Mouse (Mus musculus) forebrain, embryonic 11.5 days (tissue): ENCODE results near the gene Gm10799. TPM values are rescaled to one million over a fixed set of nuclear protein-coding genes. Genes with fewer than 3 reads are reported as not detected.
"Not testable (repeated sequence)": the region's sequence is repeated elsewhere in the genome, so short reads cannot be mapped to it uniquely, and the experiment has no call there.

Experiments used
- ATAC-seq: fragments of 200-750 bp; cut with Nextera tagmentation; replicated peaks from 2 replicates; pipeline ENCODE4 v1.8.0; 2017; ENCODE audit warnings: moderate TSS enrichment; ENCODE audit not compliant: low FRiP score
- DNase-seq: peaks from one replicate; pipeline ENCODE4 v3.0.0-alpha.2; 2017; ENCODE audit warnings: low spot score
- H3K27ac ChIP-seq: fragments of 300-500 bp; sonication (generic); 2 replicates; pipeline ENCODE4 v1.5.1; 2014; ENCODE audit warnings: low read depth, low read length
- H3K27me3 ChIP-seq: fragments of 300-500 bp; sonication (generic); 2 replicates; pipeline ENCODE4 v1.6.1; 2014; ENCODE audit warnings: mild to moderate bottlenecking, low read length, mixed read lengths; ENCODE audit not compliant: control insufficient read depth, insufficient read depth
- H3K36me3 ChIP-seq: fragments of 300-500 bp; sonication (generic); 2 replicates; pipeline ENCODE4 v1.6.1; 2014; ENCODE audit warnings: mild to moderate bottlenecking, low read length, moderate library complexity, mixed read lengths; ENCODE audit not compliant: control insufficient read depth, insufficient read depth
- H3K4me1 ChIP-seq: fragments of 300-500 bp; sonication (generic); replicated peaks from 2 replicates; pipeline ENCODE4 v1.6.1; 2014; ENCODE audit warnings: low read length, mixed read lengths; ENCODE audit not compliant: control insufficient read depth, insufficient read depth
- H3K4me2 ChIP-seq: fragments of 300-500 bp; sonication (generic); 2 replicates; pipeline ENCODE4 v1.6.1; 2014; ENCODE audit warnings: low read depth, mild to moderate bottlenecking, low read length, moderate library complexity, mixed read lengths; ENCODE audit not compliant: severe bottlenecking
- H3K4me3 ChIP-seq: fragments of 300-500 bp; sonication (generic); 2 replicates; pipeline ENCODE4 v1.5.1; 2014; ENCODE audit warnings: low read depth, low read length
- H3K9ac ChIP-seq: fragments of 300-500 bp; sonication (generic); 2 replicates; pipeline ENCODE4 v1.6.1; 2014; ENCODE audit warnings: low read length
- H3K9me3 ChIP-seq: fragments of 300-500 bp; sonication (generic); 2 replicates; pipeline ENCODE4 v1.6.1; 2016; ENCODE audit warnings: low read length, mixed read lengths; ENCODE audit not compliant: control insufficient read depth
- WGBS: fragments of 180-500 bp; shearing (Covaris S2); extraction: QIAGEN DNeasy Blood & Tissue Kit; methylation state at CpG from one replicate; pipeline ENCODE4 v1.1.7; 2014; 5-methylcytosine and 5-hydroxymethylcytosine counted together
- polyA plus RNA-seq: library from polyadenylated mRNA; unstranded; fragments of >200 nt; fragmentation: Nextera tagmentation; extraction: Ambion mirVana; gene quantifications from 2 replicates; pipeline ENCODE4 v1.2.1, GENCODE M21; 2014

Gene Gm10799
- polyA plus RNA-seq, 1 experiment from 2014 or later = not detected

DNA sequence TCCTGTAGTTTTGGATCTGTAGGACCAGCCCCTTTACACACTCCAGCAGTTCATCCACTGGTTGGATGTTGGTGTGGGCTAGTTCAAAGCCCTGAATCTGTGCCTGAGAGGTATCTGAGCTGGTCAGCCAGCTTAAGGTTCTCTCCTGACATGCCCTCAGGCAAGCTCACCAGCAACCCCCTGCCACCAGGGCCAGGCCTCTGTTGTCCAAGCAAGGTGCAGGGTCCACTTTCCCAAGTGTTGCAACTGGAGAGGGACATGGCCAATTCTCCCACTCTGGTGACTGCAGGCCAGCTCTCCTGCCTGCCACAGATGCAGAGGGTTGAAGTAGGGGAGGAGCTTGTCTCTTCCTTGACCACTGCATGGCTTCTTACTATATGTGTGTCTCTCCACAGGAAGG, 15.7 kb upstream of the Gm10799 start:
- H3K27me3 ChIP-seq, H3K4me1 ChIP-seq, ATAC-seq, H3K4me2 ChIP-seq, H3K27ac ChIP-seq, H3K9me3 ChIP-seq, H3K9ac ChIP-seq, H3K36me3 ChIP-seq, H3K4me3 ChIP-seq, DNase-seq: not testable (repeated sequence)

GRCm38 (mm10) chr2:104082474-104082873, 14.1 kb upstream of the Gm10799 start:
- Histone ChIP-seq H3K9me3 (no peaks in the 10 kb centered on the region), H3K27ac (no peak overlapping the region), H3K4me2 (no peak overlapping the region), H3K36me3 (no peaks in the 10 kb centered on the region), H3K4me3 (no peak overlapping the region), H3K9ac (no peak overlapping the region), H3K27me3 (no peaks in the 10 kb centered on the region), H3K4me1 (no peaks in the 10 kb centered on the region)
- no peak for DNase-seq
- ATAC-seq = no peak

DNA sequence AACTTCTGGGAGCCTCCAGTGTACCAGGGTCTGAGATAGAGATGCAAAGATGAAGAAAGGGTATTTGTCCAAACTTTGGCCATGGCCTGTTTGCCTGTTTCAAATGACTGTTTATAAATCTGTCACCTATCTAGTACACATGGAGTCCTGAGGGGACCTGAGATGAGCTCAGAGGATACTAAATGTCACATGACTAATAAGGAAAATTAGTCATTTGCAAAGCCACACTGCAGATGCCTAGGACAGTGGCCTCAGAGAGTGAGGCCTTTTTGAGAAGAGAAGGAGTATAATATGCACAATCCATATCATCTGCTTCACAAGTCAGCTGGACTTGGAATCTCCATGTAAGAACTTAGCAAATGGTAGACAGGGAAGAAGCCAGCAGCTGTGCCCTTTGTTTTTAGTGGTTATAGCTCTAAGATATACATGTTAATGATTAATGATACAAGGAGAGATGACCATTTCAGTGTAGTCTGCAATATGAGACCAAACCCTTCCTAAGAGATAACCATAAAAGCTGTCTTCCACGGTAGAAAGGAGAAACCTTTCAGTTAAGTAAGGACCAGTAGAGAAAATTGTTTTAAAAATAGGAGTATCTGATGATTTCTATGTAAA, 13.2 kb upstream of the Gm10799 start:
- not testable (repeated sequence) for H3K9ac ChIP-seq, H3K36me3 ChIP-seq, ATAC-seq, H3K9me3 ChIP-seq, H3K4me3 ChIP-seq, DNase-seq, H3K4me1 ChIP-seq, H3K4me2 ChIP-seq, H3K27ac ChIP-seq, H3K27me3 ChIP-seq
- no CpG with 5 or more reads among the region's 1 CpGs for WGBS

- H3K4me3 ChIP-seq, H3K36me3 ChIP-seq, H3K4me2 ChIP-seq, H3K4me1 ChIP-seq, DNase-seq, ATAC-seq, H3K27me3 ChIP-seq, H3K27ac ChIP-seq, H3K9ac ChIP-seq, H3K9me3 ChIP-seq: not testable (repeated sequence)
- 80% methylated on average over 5 of the region's 5 CpGs for WGBS
These were observed 9.9 kb upstream of the Gm10799 start for GRCm38 (mm10) chr2:104078285-104078684.

DNA sequence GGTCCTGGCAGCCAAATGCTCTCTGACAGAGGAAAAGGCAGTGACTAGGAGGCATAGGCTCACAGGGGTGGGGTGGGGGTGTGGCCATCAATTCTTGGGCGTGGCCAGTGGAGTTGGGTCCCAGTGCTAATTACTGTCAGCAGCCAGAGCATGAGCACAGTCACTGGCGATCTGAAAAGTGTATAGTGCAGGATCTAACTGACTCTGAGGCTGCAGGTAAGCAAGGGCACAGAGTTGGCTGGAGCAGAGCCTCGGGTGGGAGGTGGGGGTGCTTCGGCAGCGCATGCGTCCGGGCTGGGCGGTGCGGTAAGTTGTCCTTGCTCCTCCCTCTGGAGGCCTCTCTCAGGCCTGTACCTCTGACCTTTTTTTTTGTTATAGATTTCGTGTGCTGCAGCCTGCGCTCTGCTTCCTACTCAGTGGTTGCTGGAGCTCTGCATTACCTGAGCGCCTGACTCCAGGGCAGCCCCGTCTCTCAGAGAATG, 1.4 kb upstream of the Gm10799 start, which contains the start of gene Cd59b:
TSS of gene Cd59b (plus strand) at position 146 of the 482 bp plus-strand sequence.
- Histone ChIP-seq H3K4me1 (no peaks in the 10 kb centered on the region), H3K4me3 (peak within 1 kb of the TSS; percentile 34), H3K4me2 (peak within 1 kb of the TSS; percentile 54), H3K27me3 (no peaks in the 10 kb centered on the region), H3K27ac (no peak within 1 kb of the TSS), H3K36me3 (no peaks in the 10 kb centered on the region), H3K9me3 (no peaks in the 10 kb centered on the region), H3K9ac (peak within 1 kb of the TSS; percentile 45; the same call in 1 of the 2 replicates)
- ATAC-seq (peak; percentile 93), DNase-seq (peak; percentile 79)
- WGBS = 5% methylated on average over 13 of the region's 13 CpGs

GRCm38 (mm10) chr2:104065526-104065925, 2.8 kb downstream of the Gm10799 start, which contains the start of gene Gm10912:
Gene Gm10912, plus strand, starts transcription at chr2:104065826.
- DNase-seq, H3K27me3 ChIP-seq, H3K4me2 ChIP-seq, H3K4me3 ChIP-seq, H3K9me3 ChIP-seq, H3K36me3 ChIP-seq, H3K27ac ChIP-seq, H3K9ac ChIP-seq, ATAC-seq, H3K4me1 ChIP-seq: not testable (repeated sequence)
- WGBS = 92% methylated on average over 5 of the region's 6 CpGs

GRCm38 (mm10) chr2:104064152-104064551, 4.2 kb downstream of the Gm10799 start:
- H3K4me3 ChIP-seq = no peak overlapping the region
- H3K27me3 ChIP-seq = no peaks in the 10 kb centered on the region
- 87% methylated on average over 2 of the region's 2 CpGs for WGBS
- H3K4me2 ChIP-seq = no peak overlapping the region
- ATAC-seq (no peak), DNase-seq (no peak)
- no peaks in the 10 kb centered on the region for H3K9me3 ChIP-seq
- no peaks in the 10 kb centered on the region for H3K4me1 ChIP-seq
- H3K9ac ChIP-seq = no peak overlapping the region
- no peak overlapping the region for H3K27ac ChIP-seq
- H3K36me3 ChIP-seq = no peaks in the 10 kb centered on the region

GRCm38 (mm10) chr2:104062665-104063064, 5.7 kb downstream of the Gm10799 start:
- ATAC-seq (no peak), DNase-seq (no peak)
- no peak overlapping the region for H3K4me3 ChIP-seq
- no peak overlapping the region for H3K27ac ChIP-seq
- H3K4me1 ChIP-seq = no peaks in the 10 kb centered on the region
- no peaks in the 10 kb centered on the region for H3K36me3 ChIP-seq
- H3K9me3 ChIP-seq = no peaks in the 10 kb centered on the region
- no peak overlapping the region for H3K9ac ChIP-seq
- H3K4me2 ChIP-seq = no peak overlapping the region
- H3K27me3 ChIP-seq = no peaks in the 10 kb centered on the region

DNA sequence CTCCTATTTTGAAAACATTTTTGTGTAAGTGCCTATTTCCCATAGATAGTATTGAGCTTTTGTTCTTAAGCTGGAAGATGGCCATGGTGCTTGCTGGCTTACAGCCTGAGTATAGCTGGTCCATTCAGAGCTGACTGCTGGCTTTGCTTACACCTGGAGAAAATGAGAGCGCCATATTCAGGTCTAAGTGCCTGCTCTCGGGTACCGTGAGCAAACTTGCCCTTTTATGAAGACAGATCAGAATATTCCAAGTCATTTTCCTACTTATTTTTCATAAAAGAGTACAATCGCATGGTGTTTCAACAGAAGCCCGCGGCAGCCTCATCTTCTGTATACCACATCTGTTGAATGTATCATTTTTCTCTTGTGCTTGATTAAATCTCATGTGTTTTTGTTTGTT, 7.4 kb downstream of the Gm10799 start:
- Histone ChIP-seq H3K4me2 (no peak overlapping the region), H3K9ac (no peak overlapping the region), H3K36me3 (no peaks in the 10 kb centered on the region), H3K4me1 (no peaks in the 10 kb centered on the region), H3K4me3 (no peak overlapping the region), H3K9me3 (no peaks in the 10 kb centered on the region), H3K27ac (no peak overlapping the region), H3K27me3 (no peaks in the 10 kb centered on the region)
- 96% methylated on average over 6 of the region's 6 CpGs for WGBS
- DNase-seq = no peak
- no peak for ATAC-seq
